Comparison of ENCODE assay signal across 10 mouse cellular contexts in the genomic region with DNA sequence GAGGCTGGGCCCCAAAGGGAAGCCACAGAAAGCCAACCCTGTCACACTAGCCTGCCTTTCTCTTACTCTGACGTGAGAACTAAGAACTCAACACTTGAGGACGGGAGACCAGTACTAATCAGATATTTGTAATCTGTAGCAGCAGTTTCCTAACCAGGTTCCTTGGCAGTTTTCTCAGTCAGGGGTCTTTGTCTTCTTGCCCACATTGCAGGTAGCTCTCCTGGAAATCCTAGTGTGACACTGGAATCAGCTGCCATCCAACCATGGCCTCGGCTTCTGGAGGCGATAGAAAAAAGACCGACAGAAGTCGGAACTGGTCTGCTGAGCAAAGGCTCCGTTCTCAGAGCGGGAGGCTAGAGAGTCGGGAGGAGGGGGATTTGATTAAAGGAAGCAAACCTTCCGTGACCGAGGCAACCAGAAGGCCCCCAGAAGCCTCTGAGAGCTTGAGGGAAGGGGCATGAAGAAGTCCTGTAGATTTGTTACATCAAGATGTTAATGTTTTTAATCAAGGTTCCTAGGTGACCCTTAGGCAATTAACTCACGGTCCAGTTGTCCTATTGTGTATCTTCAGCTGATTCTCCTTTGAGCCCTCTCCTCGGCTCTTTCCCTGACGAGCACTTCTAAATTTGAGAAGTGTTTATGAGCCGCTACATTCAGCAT.
DNase-seq lines count a peak whose midpoint lies in the region; ATAC-seq and TF ChIP-seq lines count a peak whose summit lies in the region.
"Had no signal": no experiment of that assay in that cellular context is flagged by ENCODE, and none has a peak within 500 bp of the region (broad histone marks: within the 10 kb centered on the region; RNA-seq: fewer than 3 reads in every experiment).

No protein-coding gene starts in this region.

- no peaks in the 10 kb centered on the region for H3K36me3 ChIP-seq in heart, embryonic 15.5 days
- no peaks in the 10 kb centered on the region for H3K36me3 ChIP-seq in forebrain, embryonic 10.5 days (replicated peaks)
- no peaks in the 10 kb centered on the region for H3K36me3 ChIP-seq in limb, embryonic 14.5 days (ENCODE audit: control insufficient read depth, insufficient read depth, low read length)

- TF ChIP-seq CTCF in cerebellum, adult 2 months (IDR thresholded peaks at IDR 0.05; ENCODE audit: borderline replicate concordance, insufficient read depth, low read depth, low read length), result no peak

- TF ChIP-seq POLR2A in cerebellum, adult 2 months (IDR thresholded peaks at IDR 0.05; ENCODE audit: borderline replicate concordance, insufficient read depth, low read length), result no peak
- no peak for TF ChIP-seq POLR2A in limb, embryonic 14.5 days (IDR thresholded peaks at IDR 0.05; ENCODE audit: borderline replicate concordance, extremely low read depth, insufficient read depth, insufficient read length)

- H3K4me2 ChIP-seq in heart, embryonic 15.5 days, result peak overlapping the region; percentile 49
- H3K4me2 ChIP-seq in limb, embryonic 14.5 days (replicated peaks; ENCODE audit: low read depth, low read length, severe bottlenecking), result peak overlapping the region; percentile 23

- 27% methylated on average over 15 of the region's 15 CpGs for WGBS in heart, embryonic 15.5 days
- WGBS in cerebellum, adult 2 months, result 25% methylated on average over 15 of the region's 15 CpGs
- WGBS in forebrain, embryonic 10.5 days, result 3% methylated on average over 15 of the region's 15 CpGs
- WGBS in limb, embryonic 14.5 days, result 25% methylated on average over 15 of the region's 15 CpGs

- H3K27ac ChIP-seq in heart, embryonic 15.5 days, result no peak overlapping the region
- H3K27ac ChIP-seq in cerebellum, adult 2 months (ENCODE audit: insufficient read depth, low read length), result no peak overlapping the region
- peak overlapping the region; percentile 73 for H3K27ac ChIP-seq in forebrain, embryonic 10.5 days
- H3K27ac ChIP-seq in limb, embryonic 14.5 days (replicated peaks; ENCODE audit: low read depth, low read length), result no peak overlapping the region

- H3K4me1 ChIP-seq in heart, embryonic 15.5 days (replicated peaks), result 0 out of 2 replicates have a peak, but pooled peaks cover 3% of the 10 kb centered on the region
- no peaks in the 10 kb centered on the region for H3K4me1 ChIP-seq in cerebellum, adult 2 months (ENCODE audit: control insufficient read depth, insufficient read depth, low read length)
- H3K4me1 ChIP-seq in forebrain, embryonic 10.5 days, result peaks cover 21% of the 10 kb centered on the region
- no peaks in the 10 kb centered on the region for H3K4me1 ChIP-seq in limb, embryonic 14.5 days (ENCODE audit: control insufficient read depth, insufficient read depth, low read length)

- no peak for DNase-seq in heart, postnatal 10 days
- DNase-seq in cerebellum, adult 2 months, result peak; percentile 17 to 30
- peak; percentile 65 for DNase-seq in forebrain, embryonic 10.5 days (ENCODE audit: extremely low spot score, low spot score)
- no peak for DNase-seq in limb, embryonic 14.5 days (ENCODE audit: low spot score)
- no peak for DNase-seq in urinary bladder, adult 18-20 months (ENCODE audit: low spot score in 2 of 2)
- DNase-seq in left cerebral cortex, postnatal 36 days (ENCODE audit: low spot score in 2 of 2), result no peak
- DNase-seq in adrenal gland, adult 18-20 months (ENCODE audit: low spot score in 2 of 2), result no peak
- DNase-seq: kidney, postnatal 25 days; thymus, postnatal 25 days had no signal

- ATAC-seq in heart, embryonic 15.5 days (replicated peaks; ENCODE audit: insufficient number of reproducible peaks, insufficient read depth, low FRiP score, low read depth), result no peak
- no peak for ATAC-seq in limb, embryonic 14.5 days (ENCODE audit: low FRiP score, low read depth)

- no peaks in the 10 kb centered on the region for H3K27me3 ChIP-seq in heart, embryonic 15.5 days
- H3K27me3 ChIP-seq in cerebellum, adult 2 months (ENCODE audit: control insufficient read depth, insufficient read depth, low read length), result no peaks in the 10 kb centered on the region
- peaks cover 60% of the 10 kb centered on the region for H3K27me3 ChIP-seq in forebrain, embryonic 10.5 days (ENCODE audit: poor library complexity, severe bottlenecking)
- no peaks in the 10 kb centered on the region for H3K27me3 ChIP-seq in limb, embryonic 14.5 days (ENCODE audit: control insufficient read depth, insufficient read depth, low read length)

- peak overlapping the region; percentile 23 for H3K4me3 ChIP-seq in heart, embryonic 15.5 days
- H3K4me3 ChIP-seq in cerebellum, adult 2 months (replicated peaks; ENCODE audit: insufficient read depth, low read depth, low read length), result peak overlapping the region; percentile 43
- H3K4me3 ChIP-seq in forebrain, embryonic 10.5 days, result peak overlapping the region; percentile 39
- H3K4me3 ChIP-seq in limb, embryonic 14.5 days (replicated peaks; ENCODE audit: low read length), result no peak overlapping the region

- no peaks in the 10 kb centered on the region for H3K9me3 ChIP-seq in heart, embryonic 15.5 days (replicated peaks)
- no peaks in the 10 kb centered on the region for H3K9me3 ChIP-seq in forebrain, embryonic 10.5 days
- H3K9me3 ChIP-seq in limb, embryonic 14.5 days (ENCODE audit: control insufficient read depth, low read length), result no peaks in the 10 kb centered on the region

- intact Hi-C loops in heart, postnatal 10 days (cut with DNase I), result no loop called here
- intact Hi-C loops in left cerebral cortex, postnatal 36 days (cut with DNase I), result no loop called here

- no peak overlapping the region for H3K9ac ChIP-seq in heart, embryonic 15.5 days
- no peak overlapping the region for H3K9ac ChIP-seq in limb, embryonic 14.5 days (ENCODE audit: low read depth, low read length, severe bottlenecking)

Comparison
In these comparisons a context has a peak if more than half of its experiments do, and no peak if none do; other contexts are left out.
1. DNase-seq: peak in cerebellum, adult 2 months (2 of 2) and forebrain, embryonic 10.5 days (single experiment); none in heart, postnatal 10 days (0 of 2), limb, embryonic 14.5 days (single experiment), urinary bladder, adult 18-20 months (0 of 2), left cerebral cortex, postnatal 36 days (0 of 2) and adrenal gland, adult 18-20 months (0 of 2).